Mouse (Mus musculus): Measurements from ENCODE around the gene Slc35f5. TPM values are rescaled to one million over a fixed set of nuclear protein-coding genes. Genes with fewer than 3 reads are reported as not detected.

Slc35f5 gene
- total RNA-seq, 2 experiments from 2014 or later = 22.4 to 24.2 TPM

- no peak overlapping the region for H3K27ac ChIP-seq
- no peak for TF ChIP-seq CTCF (conservative IDR thresholded peaks at IDR 0.05)
- peak; percentile 13 to 26 for DNase-seq (ENCODE audit: low spot score in 2 of 2)
- H3K4me3 ChIP-seq = no peak overlapping the region
These were observed 18.1 kb upstream of the Slc35f5 start for GRCm38 (mm10) chr1:125542008-125542999.

DNA sequence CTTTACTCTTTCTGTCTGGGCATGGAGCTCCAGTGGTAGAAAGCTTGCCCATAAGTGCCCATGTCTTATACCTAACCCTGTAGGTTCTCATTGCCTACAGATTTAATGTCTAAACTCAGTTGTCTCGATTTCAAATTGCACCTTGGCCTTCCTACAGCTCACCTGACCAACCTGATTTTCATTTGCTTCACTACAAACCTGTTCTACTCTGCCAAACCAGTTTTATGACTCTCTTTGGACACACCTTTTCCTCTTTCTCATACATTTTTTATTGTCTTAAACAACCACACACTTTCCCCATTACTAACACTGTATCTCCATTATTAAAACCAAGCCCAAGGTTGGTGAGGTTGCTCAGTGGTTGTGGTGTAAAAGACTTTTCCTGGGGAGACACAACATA is 10.5 kb upstream of the Slc35f5 start:
- Histone ChIP-seq H3K27ac (no peak overlapping the region), H3K4me3 (no peak overlapping the region)
- TF ChIP-seq CTCF (conservative IDR thresholded peaks at IDR 0.05) = no peak
- DNase-seq (ENCODE audit: low spot score in 2 of 2) = no peak

DNA sequence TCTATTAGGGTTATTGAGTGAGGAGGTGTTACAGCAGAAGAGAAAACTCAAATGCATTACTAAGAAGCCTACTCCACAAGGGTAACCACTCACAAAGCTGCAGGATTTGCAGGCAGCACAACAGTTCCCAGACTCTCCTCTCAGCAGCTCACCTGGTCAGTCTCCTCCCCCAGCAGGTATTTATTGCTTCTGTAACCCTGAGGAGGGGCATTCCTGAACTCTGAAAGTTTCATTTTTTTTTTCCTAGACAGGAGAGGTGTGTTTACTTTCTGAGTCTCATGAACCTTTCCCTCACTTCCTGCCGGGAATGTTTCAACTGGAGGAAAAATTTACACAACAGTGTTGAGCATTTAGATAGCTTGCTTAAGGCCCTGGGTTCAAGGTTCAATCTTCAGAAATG is 10.0 kb upstream of the Slc35f5 start:
- Histone ChIP-seq H3K27ac (no peak overlapping the region), H3K4me3 (no peak overlapping the region)
- DNase-seq (ENCODE audit: low spot score in 2 of 2) = no peak
- TF ChIP-seq CTCF (conservative IDR thresholded peaks at IDR 0.05) = no peak

DNA sequence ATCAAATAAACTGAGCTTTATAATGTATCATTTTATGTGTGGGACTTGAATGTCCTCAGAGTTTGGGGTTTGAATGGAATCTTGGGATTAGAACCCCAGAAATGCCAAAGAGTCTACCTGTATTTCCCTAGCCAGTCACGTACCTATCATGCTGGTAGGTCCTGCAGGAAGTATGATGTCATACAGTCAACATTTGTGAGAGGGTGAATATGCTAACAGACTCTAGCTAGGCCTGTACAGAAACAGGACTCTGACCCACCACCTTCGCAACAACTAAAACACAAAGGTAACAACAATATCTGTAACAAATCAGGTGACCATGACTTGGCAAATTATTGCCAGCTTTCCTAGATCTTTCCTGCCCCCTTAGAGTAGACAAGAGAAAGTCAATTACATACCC is 8.8 kb upstream of the Slc35f5 start:
- no peak for DNase-seq (ENCODE audit: low spot score in 2 of 2)
- TF ChIP-seq CTCF (conservative IDR thresholded peaks at IDR 0.05) = no peak
- Histone ChIP-seq H3K4me3 (no peak overlapping the region), H3K27ac (no peak overlapping the region)

- Histone ChIP-seq H3K4me3 (no peak overlapping the region), H3K27ac (peak overlapping the region; percentile 88; the same call in 1 of the 2 replicates)
- DNase-seq (ENCODE audit: low spot score in 2 of 2) = no peak
- no peak for TF ChIP-seq CTCF (conservative IDR thresholded peaks at IDR 0.05)
These were observed 1.1 kb upstream of the Slc35f5 start for GRCm38 (mm10) chr1:125559261-125559660.

DNA sequence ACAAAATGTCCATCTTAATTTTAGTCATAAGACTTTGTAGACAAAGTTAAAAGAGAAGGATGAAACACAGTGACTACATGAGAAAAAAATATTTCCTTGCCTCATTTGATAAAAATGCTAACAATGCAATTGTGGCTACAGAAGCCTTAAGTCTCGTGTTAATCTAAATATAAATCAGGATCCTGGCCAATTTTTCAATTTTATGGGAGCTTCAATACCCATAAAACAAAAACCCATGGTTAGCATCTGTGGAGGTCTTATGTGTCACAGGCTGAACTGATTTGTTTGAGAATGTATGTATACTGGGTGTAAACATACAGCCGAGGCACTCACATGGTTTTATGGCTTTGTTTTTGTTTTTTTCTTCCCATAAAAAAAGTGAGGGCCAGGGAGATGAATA is 674 bp upstream of the Slc35f5 start:
- H3K4me3 ChIP-seq = peak overlapping the region; percentile 80
- no peak for TF ChIP-seq CTCF (conservative IDR thresholded peaks at IDR 0.05)
- peak overlapping the region; percentile 88 for H3K27ac ChIP-seq
- DNase-seq (ENCODE audit: low spot score in 2 of 2) = no peak

GRCm38 (mm10) chr1:125561206-125561605 is 811 bp downstream of the Slc35f5 start:
- no peak for TF ChIP-seq CTCF (conservative IDR thresholded peaks at IDR 0.05)
- DNase-seq (ENCODE audit: low spot score in 2 of 2) = peak; percentile 25 to 49
- Histone ChIP-seq H3K27ac (peak overlapping the region; percentile 88), H3K4me3 (peak overlapping the region; percentile 80)

GRCm38 (mm10) chr1:125561841-125562240 is 1.4 kb downstream of the Slc35f5 start:
- Histone ChIP-seq H3K4me3 (peak overlapping the region; percentile 80; the same call in 1 of the 2 replicates), H3K27ac (peak overlapping the region; percentile 88; the same call in 1 of the 2 replicates)
- no peak for TF ChIP-seq CTCF (conservative IDR thresholded peaks at IDR 0.05)
- DNase-seq (ENCODE audit: low spot score in 2 of 2) = no peak

- TF ChIP-seq CTCF (conservative IDR thresholded peaks at IDR 0.05) = no peak
- no peak overlapping the region for H3K4me3 ChIP-seq
These were observed 7.7 kb downstream of the Slc35f5 start for GRCm38 (mm10) chr1:125568126-125568525.

DNA sequence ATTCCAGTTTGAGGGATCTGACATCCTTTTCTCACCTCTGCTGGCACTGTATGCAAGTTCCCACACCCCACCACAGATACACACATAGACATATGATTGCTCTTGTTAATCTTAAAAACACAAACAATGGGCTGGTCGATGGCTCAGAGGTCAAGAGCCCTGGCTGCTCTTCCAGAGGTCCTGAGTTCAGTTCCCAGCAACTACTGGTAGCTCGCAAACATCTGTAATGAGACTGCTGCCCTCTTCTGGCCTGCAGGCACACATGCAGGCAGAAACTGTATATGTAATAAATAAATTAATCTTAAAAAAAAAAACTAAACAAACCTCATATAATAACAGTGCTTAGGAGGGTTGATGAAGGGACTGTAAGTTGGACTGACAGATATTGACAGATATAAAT is 13.8 kb downstream of the Slc35f5 start:
- H3K27ac ChIP-seq = no peak overlapping the region
- H3K4me3 ChIP-seq = no peak overlapping the region
- DNase-seq (ENCODE audit: low spot score in 2 of 2) = no peak
- TF ChIP-seq CTCF (conservative IDR thresholded peaks at IDR 0.05) = peak; percentile 80

More at GRCm38 (mm10) chr1:125568126-125568525, 7.7 kb downstream of the Slc35f5 start:
- no peak for DNase-seq (ENCODE audit: low spot score in 2 of 2)
- no peak overlapping the region for H3K27ac ChIP-seq

DNA sequence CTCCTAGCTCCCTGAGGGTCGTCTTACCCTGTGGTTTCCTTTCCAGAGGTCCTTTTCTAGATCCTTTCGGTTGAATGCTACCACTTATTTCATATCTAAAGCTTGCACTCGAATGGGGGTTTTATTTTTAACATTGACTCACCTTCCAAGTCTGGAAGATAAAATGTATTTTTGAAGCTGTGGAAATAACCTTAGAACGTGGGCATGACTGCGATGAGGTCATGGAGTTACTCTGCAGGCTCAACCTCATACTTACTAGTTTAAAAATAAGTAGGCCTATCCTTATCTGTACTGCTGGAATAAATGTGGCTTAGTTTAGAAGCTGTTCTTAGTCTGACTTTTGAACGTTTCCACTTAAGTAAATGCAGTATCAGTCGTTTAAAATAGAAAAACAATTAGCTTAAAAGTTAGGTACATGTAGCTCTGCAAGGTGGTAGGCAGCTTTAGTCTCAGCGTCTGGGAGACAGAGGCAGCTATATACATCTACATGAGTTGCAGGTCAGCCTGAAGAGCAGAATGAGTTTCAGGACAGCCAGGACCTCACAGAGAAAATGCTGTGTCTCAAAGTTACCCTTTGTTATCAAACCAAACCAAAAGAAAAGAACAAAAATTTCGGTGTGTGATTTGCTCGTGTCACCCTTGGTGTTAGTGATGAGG is 15.2 kb downstream of the Slc35f5 start:
- H3K4me3 ChIP-seq = no peak overlapping the region
- no peak for TF ChIP-seq CTCF (conservative IDR thresholded peaks at IDR 0.05)
- no peak for DNase-seq (ENCODE audit: low spot score in 2 of 2)
- no peak overlapping the region for H3K27ac ChIP-seq

GRCm38 (mm10) chr1:125576965-125577364 is 16.6 kb downstream of the Slc35f5 start:
- no peak for DNase-seq (ENCODE audit: low spot score in 2 of 2)
- Histone ChIP-seq H3K4me3 (no peak overlapping the region), H3K27ac (no peak overlapping the region)
- TF ChIP-seq CTCF (conservative IDR thresholded peaks at IDR 0.05) = no peak

DNA sequence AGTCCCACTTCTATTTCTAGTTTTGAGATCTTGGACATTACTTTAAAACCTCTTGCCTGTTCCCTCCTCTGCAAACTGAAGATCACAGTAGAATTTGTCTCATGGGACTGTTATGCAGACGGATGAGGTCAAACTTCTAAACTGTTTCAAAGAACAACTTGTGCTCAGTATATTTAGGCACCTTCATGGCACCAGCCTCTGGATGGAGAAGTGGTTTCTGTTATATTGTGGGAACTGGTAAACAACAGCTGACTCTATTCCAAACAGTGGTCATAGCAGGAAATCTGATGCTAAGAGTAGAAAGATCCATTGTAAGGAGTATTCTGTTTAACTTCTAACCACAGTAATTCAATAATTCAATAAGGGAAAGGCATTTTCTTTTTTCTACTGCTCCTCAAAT is 17.7 kb downstream of the Slc35f5 start:
- no peak for TF ChIP-seq CTCF (conservative IDR thresholded peaks at IDR 0.05)
- no peak overlapping the region for H3K4me3 ChIP-seq
- no peak overlapping the region for H3K27ac ChIP-seq
- DNase-seq (ENCODE audit: low spot score in 2 of 2) = no peak
